Mouse (Mus musculus) stomach, postnatal 0 days (tissue): ENCODE measurements around the gene Dusp6. TPM values are rescaled to one million over a fixed set of nuclear protein-coding genes. Genes with fewer than 3 reads are reported as not detected.

ENCODE experiments used
- ATAC-seq: fragments of 200-750 bp; cut with Nextera tagmentation; 2 replicates; pipeline ENCODE4 v1.8.0; 2017; ENCODE audit not compliant: low FRiP score, low TSS enrichment
- DNase-seq: peaks from one replicate; pipeline ENCODE4 v3.0.0-alpha.2; 2016; ENCODE audit warnings: low spot score
- H3K27ac ChIP-seq: fragments of 300-500 bp; sonication (generic); replicated peaks from 2 replicates; pipeline ENCODE4 v1.5.1; 2014; ENCODE audit warnings: mild to moderate bottlenecking, control low read depth
- H3K27me3 ChIP-seq: fragments of 300-500 bp; sonication (generic); 2 replicates; pipeline ENCODE4 v1.6.1; 2014; ENCODE audit warnings: low read length; ENCODE audit not compliant: control insufficient read depth, insufficient read depth
- H3K36me3 ChIP-seq: fragments of 300-500 bp; sonication (generic); 2 replicates; pipeline ENCODE4 v1.6.1; 2014; ENCODE audit warnings: low read length, mixed read lengths; ENCODE audit not compliant: control insufficient read depth, insufficient read depth
- H3K4me1 ChIP-seq: fragments of 300-500 bp; sonication (generic); replicated peaks from 2 replicates; pipeline ENCODE4 v1.6.1; 2014; ENCODE audit warnings: antibody characterized with exemption; ENCODE audit not compliant: control insufficient read depth, insufficient read depth
- H3K4me2 ChIP-seq: fragments of 300-500 bp; sonication (generic); replicated peaks from 2 replicates; pipeline ENCODE4 v1.6.1; 2014; ENCODE audit warnings: low read depth, mild to moderate bottlenecking, control low read depth, moderate library complexity
- H3K4me3 ChIP-seq: fragments of 300-500 bp; sonication (generic); 2 replicates; pipeline ENCODE4 v1.5.1; 2014; ENCODE audit warnings: low read depth, low read length, control low read depth
- H3K9ac ChIP-seq: fragments of 300-500 bp; sonication (generic); 2 replicates; pipeline ENCODE4 v1.6.1; 2014; ENCODE audit warnings: mild to moderate bottlenecking, low read length, control low read depth, mixed read lengths
- H3K9me3 ChIP-seq: fragments of 300-500 bp; sonication (generic); 2 replicates; pipeline ENCODE4 v1.6.1; 2016; ENCODE audit warnings: low read length; ENCODE audit not compliant: control insufficient read depth
- CTCF ChIP-seq: IDR thresholded peaks from 2 replicates; pipeline ENCODE4 v1.5.1; 2016; ENCODE audit warnings: antibody characterized with exemption, low read depth, mild to moderate bottlenecking, moderate library complexity
- EP300 ChIP-seq: optimal IDR thresholded peaks from 2 replicates; pipeline ENCODE3; 2016; ENCODE audit warnings: antibody characterized with exemption
- WGBS: fragments of 180-500 bp; shearing (Covaris S2); extraction: QIAGEN DNeasy Blood & Tissue Kit; methylation state at CpG from one replicate; pipeline ENCODE4 v1.1.7; 2014; 5-methylcytosine and 5-hydroxymethylcytosine counted together
- polyA plus RNA-seq: library from polyadenylated mRNA; unstranded; fragments of >200 nt; fragmentation: Nextera tagmentation; extraction: Ambion mirVana; gene quantifications from 2 replicates; pipeline ENCODE4 v1.2.1, GENCODE M21; 2015

The Dusp6 gene
- polyA plus RNA-seq, 1 experiment from 2014 or later: 17.4 TPM

GRCm38 (mm10) chr10:99262319-99262866 lies 638 bp upstream of the Dusp6 start:
- no peak; the same call in 1 of the 2 replicates for TF ChIP-seq CTCF
- no peak for TF ChIP-seq EP300
- under 1% methylated on average over 20 of the region's 20 CpGs for WGBS
- Histone ChIP-seq H3K9ac (peak overlapping the region; percentile 91), H3K4me3 (peak overlapping the region; percentile 77), H3K9me3 (no peaks in the 10 kb centered on the region), H3K27me3 (no peaks in the 10 kb centered on the region), H3K27ac (peak overlapping the region; percentile 98), H3K36me3 (no peaks in the 10 kb centered on the region), H3K4me2 (peak overlapping the region; percentile 61), H3K4me1 (no peaks in the 10 kb centered on the region; the same call in 1 of the 2 replicates)
- no peak for DNase-seq
- ATAC-seq: peak; percentile 0; the same call in 1 of the 2 replicates

- peak overlapping the region; percentile 85 for H3K9ac ChIP-seq
- no peaks in the 10 kb centered on the region for H3K9me3 ChIP-seq
- peak overlapping the region; percentile 61 for H3K4me2 ChIP-seq
- DNase-seq (peak; percentile 48), ATAC-seq (no peak)
- TF ChIP-seq CTCF (no peak), EP300 (no peak)
- whole genome bisulfite sequencing: under 1% methylated on average over 66 of the region's 66 CpGs
- no peaks in the 10 kb centered on the region for H3K27me3 ChIP-seq
- H3K27ac ChIP-seq: peak overlapping the region; percentile 92
- H3K36me3 ChIP-seq: no peaks in the 10 kb centered on the region
- H3K4me3 ChIP-seq: peak overlapping the region; percentile 77
- no peaks in the 10 kb centered on the region; the same call in 1 of the 2 replicates for H3K4me1 ChIP-seq
These were observed 589 bp downstream of the Dusp6 start for GRCm38 (mm10) chr10:99263419-99264221.

- H3K9me3 ChIP-seq: no peaks in the 10 kb centered on the region
- H3K4me3 ChIP-seq: peak overlapping the region; percentile 77
- no peaks in the 10 kb centered on the region for H3K27me3 ChIP-seq
- 8% methylated on average over 26 of the region's 26 CpGs for WGBS
- peak overlapping the region; percentile 61 for H3K4me2 ChIP-seq
- ATAC-seq: no peak
- DNase-seq: peak; percentile 44
- H3K4me1 ChIP-seq: no peaks in the 10 kb centered on the region; the same call in 1 of the 2 replicates
- peak overlapping the region; percentile 85 for H3K9ac ChIP-seq
- H3K27ac ChIP-seq: peak overlapping the region; percentile 92
- TF ChIP-seq CTCF (no peak), EP300 (no peak)
- no peaks in the 10 kb centered on the region for H3K36me3 ChIP-seq
These were observed 1.4 kb downstream of the Dusp6 start for GRCm38 (mm10) chr10:99264301-99265010.

- WGBS: 26% methylated on average over 7 of the region's 7 CpGs
- Histone ChIP-seq H3K4me3 (peak overlapping the region; percentile 77), H3K4me2 (peak overlapping the region; percentile 61), H3K27me3 (no peaks in the 10 kb centered on the region), H3K27ac (peak overlapping the region; percentile 92; the same call in 1 of the 2 replicates), H3K36me3 (no peaks in the 10 kb centered on the region), H3K9me3 (no peaks in the 10 kb centered on the region), H3K9ac (peak overlapping the region; percentile 85), H3K4me1 (no peaks in the 10 kb centered on the region; the same call in 1 of the 2 replicates)
- ATAC-seq (no peak), DNase-seq (no peak)
- no peak for TF ChIP-seq EP300
- no peak for TF ChIP-seq CTCF
These were observed 2.1 kb downstream of the Dusp6 start for GRCm38 (mm10) chr10:99265011-99265694.

GRCm38 (mm10) chr10:99266025-99266424 lies 3.0 kb downstream of the Dusp6 start:
- WGBS: 50% methylated on average over 14 of the region's 14 CpGs
- ATAC-seq (no peak), DNase-seq (no peak)
- peak overlapping the region; percentile 45 for H3K9ac ChIP-seq
- H3K9me3 ChIP-seq: no peaks in the 10 kb centered on the region
- no peaks in the 10 kb centered on the region for H3K4me1 ChIP-seq
- no peaks in the 10 kb centered on the region for H3K36me3 ChIP-seq
- peak overlapping the region; percentile 61 for H3K4me2 ChIP-seq
- peak overlapping the region; percentile 67 for H3K27ac ChIP-seq
- no peaks in the 10 kb centered on the region for H3K27me3 ChIP-seq
- TF ChIP-seq EP300 (no peak), CTCF (no peak)
- peak overlapping the region; percentile 77 for H3K4me3 ChIP-seq
